Mouse (Mus musculus) myocyte (in vitro differentiated cells): ENCODE measurements at regions not wholly inside any gene's neighbourhood (a gene's known extent, or its start where the extent isn't known, plus 50 kb on each side); places are given as distances from the start of the nearest gene placed in this dataset.

Experiments used
- CEBPB ChIP-seq: IDR thresholded peaks from 2 replicates; pipeline ENCODE4 v1.6.1; 2011; ENCODE audit warnings: mild to moderate bottlenecking, moderate library complexity; ENCODE audit not compliant: poor library complexity, insufficient read depth, severe bottlenecking
- E2F4 ChIP-seq: IDR thresholded peaks from one replicate; pipeline ENCODE4 v1.6.1; 2011; ENCODE audit warnings: mild to moderate bottlenecking, control low read depth, moderate library complexity; ENCODE audit not compliant: insufficient read depth
- MAX ChIP-seq: IDR thresholded peaks from one replicate; pipeline ENCODE4 v1.6.1; 2011; ENCODE audit warnings: low read depth, mild to moderate bottlenecking, control low read depth
- MYOD1 ChIP-seq, 3 experiments: IDR thresholded peaks; one replicate each; pipeline ENCODE4 v1.6.1; 2011; ENCODE audit warnings: control low read depth in 2 of 3, low read depth in 2 of 3, mild to moderate bottlenecking in 2 of 3, moderate library complexity in 1 of 3; ENCODE audit not compliant: insufficient read length in 2 of 3, control insufficient read depth in 1 of 3
- MYOG ChIP-seq, 3 experiments: IDR thresholded peaks; one replicate each; pipeline ENCODE4 v1.6.1; 2011; ENCODE audit warnings: control low read depth in 2 of 3, low read depth in 2 of 3, mild to moderate bottlenecking in 2 of 3; ENCODE audit not compliant: insufficient read length in 2 of 3, control insufficient read depth in 1 of 3, insufficient read depth in 1 of 3
- POLR2A ChIP-seq: IDR thresholded peaks from one replicate; pipeline ENCODE4 v1.6.1; 2011; ENCODE audit warnings: low read depth, mild to moderate bottlenecking, control low read depth, moderate library complexity; ENCODE audit not compliant: insufficient read length
- POLR2AphosphoS2 ChIP-seq: IDR thresholded peaks from one replicate; pipeline ENCODE4 v1.6.1; 2011; ENCODE audit warnings: low read depth, control low read depth; ENCODE audit not compliant: insufficient read length
- SRF ChIP-seq: IDR thresholded peaks from one replicate; pipeline ENCODE4 v1.6.1; 2011; ENCODE audit warnings: low read depth; ENCODE audit not compliant: control insufficient read depth, insufficient read length
- TCF12 ChIP-seq: IDR thresholded peaks from one replicate; pipeline ENCODE4 v1.6.1; 2011; ENCODE audit warnings: mild to moderate bottlenecking, control low read depth; ENCODE audit not compliant: poor library complexity, insufficient read depth, severe bottlenecking
- USF1 ChIP-seq: IDR thresholded peaks from one replicate; pipeline ENCODE4 v1.6.1; 2011; ENCODE audit warnings: low read depth, mild to moderate bottlenecking, control low read depth, moderate library complexity

GRCm38 (mm10) chr13:51936441-51936840 lies 90.0 kb downstream of the Gadd45g start:
- TF ChIP-seq POLR2A (no peak), POLR2AphosphoS2 (no peak), E2F4 (no peak), MYOD1 (IDR thresholded peaks at IDR 0.05; ENCODE audit: control insufficient read depth in 1 of 3, insufficient read length in 2 of 3, low read depth in 2 of 3) (no peak), TCF12 (no peak), MAX (no peak), USF1 (no peak), CEBPB (no peak), SRF (no peak), MYOG (IDR thresholded peaks at IDR 0.05; ENCODE audit: control insufficient read depth in 1 of 3, insufficient read depth in 1 of 3, insufficient read length in 2 of 3, low read depth in 2 of 3) (no peak)
